Mouse (Mus musculus) adrenal gland, postnatal 25 days (tissue): ENCODE data around the gene Rint1. TPM values are rescaled to one million over a fixed set of nuclear protein-coding genes. Genes with fewer than 3 reads are reported as not detected.
"Not testable (repeated sequence)": the region's sequence is repeated elsewhere in the genome, so short reads cannot be mapped to it uniquely, and the experiment has no call there.

ENCODE experiments used
- DNase-seq: peaks from one replicate; pipeline ENCODE4 v3.0.0; 2021; ENCODE audit warnings: mixed read lengths
- total RNA-seq: library from RNA; stranded (reverse); gene quantifications from 2 replicates; pipeline ENCODE4 v1.2.3, GENCODE M21; 2021

The Rint1 gene
- total RNA-seq, 1 experiment from 2014 or later: 22.8 TPM

GRCm38 (mm10) chr5:23826321-23827004 is 39.0 kb downstream of the Rint1 start:
- DNase-seq: peak; percentile 77

GRCm38 (mm10) chr5:23830897-23831752 is 43.6 kb downstream of the Rint1 start:
- DNase-seq: peak; percentile 67

GRCm38 (mm10) chr5:23835691-23836090 is 48.2 kb downstream of the Rint1 start:
- not testable (repeated sequence) for DNase-seq

- no peak for DNase-seq
Observed at GRCm38 (mm10) chr5:23838158-23838557, 50.6 kb downstream of the Rint1 start.

- peak; percentile 97 for DNase-seq
Observed at GRCm38 (mm10) chr5:23843674-23844530, 56.4 kb downstream of the Rint1 start, which contains the start of gene Tomm7. Gene Tomm7, minus strand, starts transcription at chr5:23844161.

GRCm38 (mm10) chr5:23844531-23844841 is 57.0 kb downstream of the Rint1 start:
- DNase-seq: peak; percentile 48

- DNase-seq: no peak
Observed at GRCm38 (mm10) chr5:23845141-23845540, 57.6 kb downstream of the Rint1 start.

GRCm38 (mm10) chr5:23850345-23851159 is 63.0 kb downstream of the Rint1 start:
- DNase-seq: peak; percentile 95

GRCm38 (mm10) chr5:23851160-23851555 is 63.6 kb downstream of the Rint1 start:
- DNase-seq: not testable (repeated sequence)

- DNase-seq: not testable (repeated sequence)
Observed at GRCm38 (mm10) chr5:23852916-23853315, 65.4 kb downstream of the Rint1 start.

- no peak for DNase-seq
Observed at GRCm38 (mm10) chr5:23855484-23855883, 68.0 kb downstream of the Rint1 start.

- DNase-seq: no peak
Observed at GRCm38 (mm10) chr5:23856164-23856563, 68.7 kb downstream of the Rint1 start.

GRCm38 (mm10) chr5:23857189-23857588 is 69.7 kb downstream of the Rint1 start:
- no peak for DNase-seq

- no peak for DNase-seq
Observed at GRCm38 (mm10) chr5:23858001-23858400, 70.5 kb downstream of the Rint1 start.

- no peak for DNase-seq
Observed at GRCm38 (mm10) chr5:23858643-23859042, 71.1 kb downstream of the Rint1 start.

- DNase-seq: no peak
Observed at GRCm38 (mm10) chr5:23859087-23859718, 71.7 kb downstream of the Rint1 start.

- DNase-seq: no peak
Observed at GRCm38 (mm10) chr5:23859896-23860295, 72.4 kb downstream of the Rint1 start.

GRCm38 (mm10) chr5:23861721-23862120 is 74.2 kb downstream of the Rint1 start:
- DNase-seq: no peak

GRCm38 (mm10) chr5:23862291-23862690 is 74.8 kb downstream of the Rint1 start:
- peak; percentile 65 for DNase-seq

GRCm38 (mm10) chr5:23863166-23864053 is 75.9 kb downstream of the Rint1 start:
- no peak for DNase-seq
